Mouse (Mus musculus) cortical plate, adult 2 months (tissue): ENCODE measurements around the gene Hdgfl2.

Source experiments
- CTCF ChIP-seq: fragments of 200-500 bp; IDR thresholded peaks from 2 replicates; pipeline ENCODE4 v1.5.1; 2011; ENCODE audit warnings: mild to moderate bottlenecking, control low read depth, low read length; ENCODE audit not compliant: insufficient read depth; ENCODE audit errors: extremely low read depth
- POLR2A ChIP-seq: fragments of 200-500 bp; IDR thresholded peaks from 2 replicates; pipeline ENCODE4 v1.6.1; 2011; ENCODE audit warnings: mild to moderate bottlenecking, low read length, control low read depth; ENCODE audit not compliant: insufficient read depth; ENCODE audit errors: extremely low read depth

DNA sequence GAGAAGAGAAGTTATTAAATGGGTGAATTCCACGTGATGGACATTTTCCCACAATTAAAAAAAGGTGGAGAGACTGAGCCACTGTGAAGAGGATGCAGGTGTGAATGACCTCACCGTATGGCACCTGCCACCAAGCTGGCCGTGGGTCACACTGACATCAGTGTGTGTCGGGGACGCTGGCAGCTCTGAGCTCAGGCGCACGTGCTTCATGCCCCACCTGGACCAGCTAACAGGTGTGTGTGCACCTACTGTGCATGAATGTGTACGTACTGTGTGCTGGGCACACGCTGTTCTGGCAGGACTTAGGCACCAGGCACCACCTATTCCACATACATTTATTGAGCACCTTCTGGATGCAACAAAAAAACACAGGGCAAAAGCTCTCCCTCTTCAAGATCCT is 65.1 kb downstream of the Hdgfl2 start:
- TF ChIP-seq CTCF: no peak
- TF ChIP-seq POLR2A: no peak
